14 mouse cellular contexts compared by ENCODE assay signal in genomic region chr10:49784831-49785230, GRCm38 (mm10). TPM values are rescaled to one million over a fixed set of nuclear protein-coding genes. Genes with fewer than 3 reads are reported as not detected.
A peak's percentile ranks its signal among the peaks of the same experiment; 100 is the strongest.
DNase-seq lines count a peak whose midpoint lies in the region; ATAC-seq and TF ChIP-seq lines count a peak whose summit lies in the region.
"Had no signal": no experiment of that assay in that cellular context is flagged by ENCODE, and none has a peak within 500 bp of the region (broad histone marks: within the 10 kb centered on the region; RNA-seq: fewer than 3 reads in every experiment).

No protein-coding gene starts in this region.

- no peak overlapping the region for H3K27ac ChIP-seq in midbrain, embryonic 15.5 days
- H3K27ac ChIP-seq in kidney, embryonic 16.5 days (ENCODE audit: low read length): no peak overlapping the region
- H3K27ac ChIP-seq: embryonic facial prominence, embryonic 15.5 days; liver, embryonic 13.5 days had no signal

- H3K36me3 ChIP-seq in E14TG2a.4 (ENCODE audit: insufficient read depth, low read length): no peaks in the 10 kb centered on the region
- H3K36me3 ChIP-seq in midbrain, embryonic 15.5 days (replicated peaks): no peaks in the 10 kb centered on the region
- H3K36me3 ChIP-seq in kidney, embryonic 16.5 days (ENCODE audit: insufficient read depth, low read length): no peaks in the 10 kb centered on the region
- H3K36me3 ChIP-seq: embryonic facial prominence, embryonic 15.5 days; liver, embryonic 13.5 days had no signal

- no peaks in the 10 kb centered on the region for H3K9me3 ChIP-seq in E14TG2a.4 (ENCODE audit: low read length)
- H3K9me3 ChIP-seq in midbrain, embryonic 15.5 days: no peaks in the 10 kb centered on the region
- H3K9me3 ChIP-seq in kidney, embryonic 16.5 days (ENCODE audit: low read length): no peaks in the 10 kb centered on the region
- H3K9me3 ChIP-seq: embryonic facial prominence, embryonic 15.5 days; liver, embryonic 13.5 days had no signal

- TF ChIP-seq CTCF in E14TG2a.4 (conservative IDR thresholded peaks at IDR 0.05; ENCODE audit: low read length): peak; percentile 11; the same call in 1 of the 2 replicates

- H3K4me3 ChIP-seq in E14TG2a.4 (replicated peaks; ENCODE audit: low read length): no peak overlapping the region
- H3K4me3 ChIP-seq in midbrain, embryonic 15.5 days: peak overlapping the region; percentile 33
- no peak overlapping the region for H3K4me3 ChIP-seq in kidney, embryonic 16.5 days (ENCODE audit: low read length)
- H3K4me3 ChIP-seq: embryonic facial prominence, embryonic 15.5 days; liver, embryonic 13.5 days had no signal

- peaks cover 18% of the 10 kb centered on the region; the same call in 1 of the 2 replicates for H3K4me1 ChIP-seq in E14TG2a.4 (replicated peaks; ENCODE audit: low read depth, low read length)
- peaks cover 33% of the 10 kb centered on the region for H3K4me1 ChIP-seq in midbrain, embryonic 15.5 days
- peaks cover 12% of the 10 kb centered on the region; the same call in 1 of the 2 replicates for H3K4me1 ChIP-seq in kidney, embryonic 16.5 days (ENCODE audit: insufficient read depth, low read length)
- H3K4me1 ChIP-seq: liver, embryonic 13.5 days had no signal

- WGBS in midbrain, embryonic 15.5 days: 9% methylated on average over 2 of the region's 2 CpGs
- WGBS in kidney, embryonic 16.5 days: 6% methylated on average over 2 of the region's 2 CpGs

- DNase-seq in frontal cortex, postnatal 14 days (ENCODE audit: low spot score in 2 of 2): no peak
- peak; percentile 62 for DNase-seq in embryo, embryonic 10.5 days (ENCODE audit: low spot score)
- no peak for DNase-seq in B cell, adult 2 months
- DNase-seq: adrenal gland, postnatal 10 days; layer of hippocampus, postnatal 36 days; liver, embryonic 13.5 days had no signal

- peak overlapping the region; percentile 48 for H3K4me2 ChIP-seq in midbrain, embryonic 15.5 days
- H3K4me2 ChIP-seq in kidney, embryonic 16.5 days (replicated peaks; ENCODE audit: low read depth, low read length): no peak overlapping the region
- H3K4me2 ChIP-seq: embryonic facial prominence, embryonic 15.5 days; liver, embryonic 13.5 days had no signal

- H3K27me3 ChIP-seq in E14TG2a.4 (ENCODE audit: insufficient read depth, low read length): peaks cover 63% of the 10 kb centered on the region
- H3K27me3 ChIP-seq in midbrain, embryonic 15.5 days (replicated peaks): no peaks in the 10 kb centered on the region
- peaks cover 24% of the 10 kb centered on the region for H3K27me3 ChIP-seq in kidney, embryonic 16.5 days (ENCODE audit: insufficient read depth, low read length)

- peak overlapping the region; percentile 20; the same call in 1 of the 2 replicates for H3K9ac ChIP-seq in midbrain, embryonic 15.5 days
- no peak overlapping the region for H3K9ac ChIP-seq in kidney, embryonic 16.5 days (replicated peaks; ENCODE audit: low read length)
- H3K9ac ChIP-seq: embryonic facial prominence, embryonic 15.5 days; liver, embryonic 13.5 days had no signal

- ATAC-seq in frontal cortex, adult (ENCODE audit: low TSS enrichment): 0 out of 2 replicates have a peak, but pooled peaks have one; percentile 18
- no peak for ATAC-seq in midbrain, embryonic 15.5 days (replicated peaks)
- ATAC-seq in erythroid progenitor cell, adult 5-6 weeks (replicated peaks; ENCODE audit: low FRiP score, poor library complexity, severe bottlenecking): no peak
- ATAC-seq in kidney, embryonic 16.5 days (ENCODE audit: low FRiP score, low TSS enrichment): no peak
- ATAC-seq: inflammation-experienced regulatory T-cells, adult 6 months had no signal

RNA-seq across cellular contexts. Expression of gene Grik2, which starts 3.7 kb away (rescaled TPM):
- polyA plus RNA-seq in midbrain, embryonic 15.5 days (2015; fragmentation: Nextera tagmentation; extraction: Ambion mirVana): 34.0 and 35.2 TPM in 2 replicates
- total RNA-seq in erythroid progenitor cell, adult 5-6 weeks (2015; ENCODE audit: low replicate concordance): not detected in 2 replicates
- not detected in 2 replicates for total RNA-seq in erythroid progenitor cell, adult 5-6 weeks (2017; ENCODE audit: low replicate concordance)
- polyA plus RNA-seq in kidney, embryonic 16.5 days (2015; fragmentation: Nextera tagmentation; extraction: Ambion mirVana): 3.8 TPM in 2 replicates
- total RNA-seq: granulocyte monocyte progenitor cell, adult 5-6 weeks had no signal
- polyA plus RNA-seq: inflammation-experienced regulatory T-cells, adult 6 months had no signal
